Mouse (Mus musculus): ENCODE measurements at regions not wholly inside any gene's neighbourhood (a gene's known extent, or its start where the extent isn't known, plus 50 kb on each side); places are given as distances from the start of the nearest gene placed in this dataset.

DNA sequence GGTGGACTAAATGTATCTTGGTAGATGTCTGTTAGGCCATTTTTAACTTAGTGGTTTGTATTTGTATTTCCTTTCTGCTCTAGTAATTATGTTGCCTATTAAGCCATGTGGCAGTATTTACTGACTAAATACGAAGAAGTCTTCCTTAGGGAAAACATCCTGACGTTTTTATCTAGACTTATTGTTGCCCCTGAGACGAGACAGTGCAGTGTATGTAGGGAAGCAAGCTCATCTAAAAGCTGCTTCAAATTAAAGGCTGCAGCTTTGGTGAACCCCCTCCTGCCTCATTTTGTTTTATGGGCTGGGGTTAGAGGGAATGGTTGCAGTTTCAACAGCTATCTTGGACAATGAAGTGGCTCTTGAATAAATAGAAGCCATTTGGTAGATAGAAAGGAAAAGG lies 54.6 kb upstream of the C1galt1 start:
- TF ChIP-seq CTCF (IDR thresholded peaks at IDR 0.05; ENCODE audit: control insufficient read depth, insufficient read depth, insufficient read length), result no peak
- TF ChIP-seq MAX (IDR thresholded peaks at IDR 0.05), result no peak
- TF ChIP-seq FOSL1 (IDR thresholded peaks at IDR 0.05; ENCODE audit: insufficient read depth, low read length, poor library complexity, severe bottlenecking), result no peak
